Mouse (Mus musculus) forebrain, embryonic 14.5 days (tissue): ENCODE results near the gene Mmp14. TPM values are rescaled to one million over a fixed set of nuclear protein-coding genes. Genes with fewer than 3 reads are reported as not detected.
A peak's percentile ranks its signal among the peaks of the same experiment; 100 is the strongest.

Source experiments
- ATAC-seq: fragments of 200-750 bp; cut with Nextera tagmentation; 2 replicates; pipeline ENCODE4 v1.8.0; 2017; ENCODE audit warnings: mild to moderate bottlenecking, moderate library complexity
- DNase-seq: peaks from one replicate; pipeline ENCODE4 v3.0.0-alpha.2; 2015; ENCODE audit warnings: low spot score
- H3K27ac ChIP-seq: fragments of 300-500 bp; sonication (generic); 2 replicates; pipeline ENCODE4 v1.5.1; 2014; ENCODE audit warnings: low read depth, mild to moderate bottlenecking, control low read depth, low read length, moderate library complexity
- H3K27me3 ChIP-seq: fragments of 300-500 bp; sonication (generic); replicated peaks from 2 replicates; pipeline ENCODE4 v1.6.1; 2014; ENCODE audit warnings: low read length, control low read depth, mixed read lengths; ENCODE audit not compliant: control insufficient read depth, insufficient read depth
- H3K36me3 ChIP-seq: fragments of 300-500 bp; sonication (generic); 2 replicates; pipeline ENCODE4 v1.6.1; 2014; ENCODE audit warnings: low read length, control low read depth; ENCODE audit not compliant: control insufficient read depth, insufficient read depth
- H3K4me1 ChIP-seq: fragments of 300-500 bp; sonication (generic); 2 replicates; pipeline ENCODE4 v1.6.1; 2014; ENCODE audit warnings: antibody characterized with exemption, low read length, control low read depth; ENCODE audit not compliant: control insufficient read depth, insufficient read depth
- H3K4me2 ChIP-seq: fragments of 300-500 bp; sonication (generic); 2 replicates; pipeline ENCODE4 v1.6.1; 2014; ENCODE audit warnings: mild to moderate bottlenecking, control low read depth, low read length
- H3K4me3 ChIP-seq: fragments of 300-500 bp; sonication (generic); 2 replicates; pipeline ENCODE4 v1.5.1; 2014; ENCODE audit warnings: low read depth, low read length, control low read depth
- H3K9ac ChIP-seq: fragments of 300-500 bp; sonication (generic); 2 replicates; pipeline ENCODE4 v1.6.1; 2014; ENCODE audit warnings: mild to moderate bottlenecking, low read length, control low read depth, moderate library complexity
- H3K9me3 ChIP-seq: fragments of 300-500 bp; sonication (generic); replicated peaks from 2 replicates; pipeline ENCODE4 v1.6.1; 2016; ENCODE audit warnings: low read length, control low read depth, mixed read lengths; ENCODE audit not compliant: control insufficient read depth
- WGBS: fragments of 180-500 bp; shearing (Covaris S2); extraction: QIAGEN DNeasy Blood & Tissue Kit; methylation state at CpG from one replicate; pipeline ENCODE4 v1.1.7; 2014; 5-methylcytosine and 5-hydroxymethylcytosine counted together
- polyA plus RNA-seq: library from polyadenylated mRNA; unstranded; fragments of >200 nt; fragmentation: Nextera tagmentation; extraction: Ambion mirVana; gene quantifications from 2 replicates; pipeline ENCODE4 v1.2.1, GENCODE M21; 2014

Mmp14 gene
- polyA plus RNA-seq, 1 experiment from 2014 or later = 48.2 TPM

- Histone ChIP-seq H3K27ac (no peak within 1 kb of the TSS), H3K4me2 (no peak within 1 kb of the TSS), H3K27me3 (peaks cover 8% of the 10 kb centered on the region; the same call in 1 of the 2 replicates), H3K9me3 (no peaks in the 10 kb centered on the region), H3K4me1 (no peaks in the 10 kb centered on the region; the same call in 1 of the 2 replicates), H3K4me3 (no peak within 1 kb of the TSS), H3K9ac (no peak within 1 kb of the TSS), H3K36me3 (no peaks in the 10 kb centered on the region)
- 6% methylated on average over 19 of the region's 19 CpGs for WGBS
- ATAC-seq (no peak), DNase-seq (no peak)
These were observed 13.8 kb upstream of the Mmp14 start, which contains the start of gene Slc7a7 for GRCm38 (mm10) chr14:54417623-54418081. Gene Slc7a7 (minus strand): TSS chr14:54417780.

GRCm38 (mm10) chr14:54421014-54421413, 10.4 kb upstream of the Mmp14 start:
- H3K27me3 ChIP-seq = peaks cover 5% of the 10 kb centered on the region; the same call in 1 of the 2 replicates

GRCm38 (mm10) chr14:54423406-54423805, 8.0 kb upstream of the Mmp14 start:
- H3K9ac ChIP-seq = no peak overlapping the region
- DNase-seq (peak; percentile 46), ATAC-seq (no peak)
- no peak overlapping the region for H3K4me2 ChIP-seq
- H3K27ac ChIP-seq = no peak overlapping the region
- H3K9me3 ChIP-seq = no peaks in the 10 kb centered on the region
- H3K27me3 ChIP-seq = no peaks in the 10 kb centered on the region
- H3K36me3 ChIP-seq = peaks cover 2% of the 10 kb centered on the region; the same call in 1 of the 2 replicates
- 59% methylated on average over 5 of the region's 5 CpGs for WGBS
- H3K4me1 ChIP-seq = peaks cover 12% of the 10 kb centered on the region; the same call in 1 of the 2 replicates
- no peak overlapping the region for H3K4me3 ChIP-seq

More at GRCm38 (mm10) chr14:54421014-54421413, 10.4 kb upstream of the Mmp14 start:
- WGBS = 84% methylated on average over 2 of the region's 2 CpGs
- ATAC-seq = no peak
- H3K36me3 ChIP-seq = no peaks in the 10 kb centered on the region
- H3K27ac ChIP-seq = no peak overlapping the region
- H3K9ac ChIP-seq = no peak overlapping the region
- H3K4me3 ChIP-seq = no peak overlapping the region
- no peak for DNase-seq
- H3K4me2 ChIP-seq = no peak overlapping the region
- H3K9me3 ChIP-seq = no peaks in the 10 kb centered on the region
- peaks cover 4% of the 10 kb centered on the region; the same call in 1 of the 2 replicates for H3K4me1 ChIP-seq

GRCm38 (mm10) chr14:54424634-54425033, 6.8 kb upstream of the Mmp14 start:
- ATAC-seq (no peak), DNase-seq (no peak)
- H3K36me3 ChIP-seq = peaks cover 11% of the 10 kb centered on the region; the same call in 1 of the 2 replicates
- no peaks in the 10 kb centered on the region for H3K9me3 ChIP-seq
- no peak overlapping the region for H3K27ac ChIP-seq
- no peak overlapping the region for H3K4me2 ChIP-seq
- no peak overlapping the region for H3K4me3 ChIP-seq
- H3K27me3 ChIP-seq = no peaks in the 10 kb centered on the region
- 94% methylated on average over 1 of the region's 1 CpGs for WGBS
- peaks cover 17% of the 10 kb centered on the region for H3K4me1 ChIP-seq
- H3K9ac ChIP-seq = no peak overlapping the region

GRCm38 (mm10) chr14:54425540-54425939, 5.9 kb upstream of the Mmp14 start:
- 92% methylated on average over 1 of the region's 1 CpGs for WGBS
- Histone ChIP-seq H3K9me3 (no peaks in the 10 kb centered on the region), H3K9ac (no peak overlapping the region), H3K4me3 (peak overlapping the region; percentile 86; the same call in 1 of the 2 replicates), H3K4me1 (peaks cover 20% of the 10 kb centered on the region), H3K4me2 (peak overlapping the region; percentile 64), H3K36me3 (peaks cover 15% of the 10 kb centered on the region), H3K27ac (no peak overlapping the region), H3K27me3 (no peaks in the 10 kb centered on the region)
- no peak for DNase-seq
- no peak for ATAC-seq

GRCm38 (mm10) chr14:54426003-54426688, 5.3 kb upstream of the Mmp14 start:
- peak overlapping the region; percentile 65 for H3K9ac ChIP-seq
- no peaks in the 10 kb centered on the region for H3K27me3 ChIP-seq
- WGBS = 33% methylated on average over 14 of the region's 14 CpGs
- DNase-seq (no peak), ATAC-seq (peak; percentile 26; the same call in 1 of the 2 replicates)
- H3K9me3 ChIP-seq = no peaks in the 10 kb centered on the region
- peaks cover 15% of the 10 kb centered on the region for H3K36me3 ChIP-seq
- peak overlapping the region; percentile 76 for H3K27ac ChIP-seq
- peak overlapping the region; percentile 64 for H3K4me2 ChIP-seq
- peak overlapping the region; percentile 86 for H3K4me3 ChIP-seq
- H3K4me1 ChIP-seq = peaks cover 22% of the 10 kb centered on the region

GRCm38 (mm10) chr14:54426689-54427398, 4.6 kb upstream of the Mmp14 start, which contains the start of gene Mrpl52:
Gene Mrpl52 (plus strand): TSS chr14:54426909.
- under 1% methylated on average over 48 of the region's 48 CpGs for WGBS
- Histone ChIP-seq H3K4me1 (peaks cover 22% of the 10 kb centered on the region), H3K4me2 (peak within 1 kb of the TSS; percentile 64), H3K9ac (peak within 1 kb of the TSS; percentile 65), H3K27me3 (no peaks in the 10 kb centered on the region), H3K27ac (peak within 1 kb of the TSS; percentile 76), H3K36me3 (peaks cover 15% of the 10 kb centered on the region), H3K9me3 (no peaks in the 10 kb centered on the region), H3K4me3 (peak within 1 kb of the TSS; percentile 86)
- peak; percentile 97 for DNase-seq
- peak; percentile 83 for ATAC-seq

- no peak for DNase-seq
- no peak overlapping the region for H3K27ac ChIP-seq
- peaks cover 15% of the 10 kb centered on the region for H3K36me3 ChIP-seq
- no peak for ATAC-seq
- no peaks in the 10 kb centered on the region for H3K27me3 ChIP-seq
- whole genome bisulfite sequencing = 90% methylated on average over 7 of the region's 7 CpGs
- no peaks in the 10 kb centered on the region for H3K9me3 ChIP-seq
- H3K4me1 ChIP-seq = peaks cover 22% of the 10 kb centered on the region
- H3K4me3 ChIP-seq = peak overlapping the region; percentile 86
- H3K4me2 ChIP-seq = peak overlapping the region; percentile 64
- H3K9ac ChIP-seq = peak overlapping the region; percentile 65
These were observed 3.7 kb upstream of the Mmp14 start for GRCm38 (mm10) chr14:54427696-54428095.
